Mouse (Mus musculus): ENCODE data around the gene Rnaseh2a. TPM values are rescaled to one million over a fixed set of nuclear protein-coding genes. Genes with fewer than 3 reads are reported as not detected.

Gene Rnaseh2a
- polyA plus RNA-seq, 1 experiment from 2014 or later: 137 TPM

GRCm38 (mm10) chr8:84980622-84981358 is 11.2 kb upstream of the Rnaseh2a start:
- Histone ChIP-seq H3K9me3 (no peaks in the 10 kb centered on the region), H3K27me3 (ENCODE audit: insufficient read depth, poor library complexity, severe bottlenecking) (peaks cover 84% of the 10 kb centered on the region), H3K4me3 (peak overlapping the region; percentile 68), H3K27ac (peak overlapping the region; percentile 83), H3K4me1 (replicated peaks) (peaks cover 88% of the 10 kb centered on the region), H3K36me3 (no peaks in the 10 kb centered on the region)
- peak; percentile 31 for DNase-seq (ENCODE audit: low spot score)
- WGBS: 37% methylated on average over 11 of the region's 11 CpGs

GRCm38 (mm10) chr8:84979599-84980421 is 10.2 kb upstream of the Rnaseh2a start:
- 4% methylated on average over 42 of the region's 42 CpGs for WGBS
- peaks cover 7% of the 10 kb centered on the region for H3K36me3 ChIP-seq
- peaks cover 87% of the 10 kb centered on the region for H3K4me1 ChIP-seq (replicated peaks)
- H3K27ac ChIP-seq: peak overlapping the region; percentile 83
- peak; percentile 86 for DNase-seq (ENCODE audit: low spot score)
- H3K27me3 ChIP-seq (ENCODE audit: insufficient read depth, poor library complexity, severe bottlenecking): peaks cover 75% of the 10 kb centered on the region
- peak overlapping the region; percentile 68 for H3K4me3 ChIP-seq
- no peaks in the 10 kb centered on the region for H3K9me3 ChIP-seq

GRCm38 (mm10) chr8:84978248-84978940 is 8.8 kb upstream of the Rnaseh2a start, which contains the start of gene Junb:
Gene Junb (minus strand): TSS chr8:84978718.
- Histone ChIP-seq H3K27me3 (ENCODE audit: insufficient read depth, poor library complexity, severe bottlenecking) (peaks cover 62% of the 10 kb centered on the region), H3K4me3 (peak within 1 kb of the TSS; percentile 68), H3K4me1 (replicated peaks) (peaks cover 79% of the 10 kb centered on the region), H3K9me3 (no peaks in the 10 kb centered on the region), H3K27ac (peak within 1 kb of the TSS; percentile 83), H3K36me3 (peaks cover 22% of the 10 kb centered on the region)
- under 1% methylated on average over 63 of the region's 63 CpGs for WGBS
- DNase-seq (ENCODE audit: low spot score): peak; percentile 85

GRCm38 (mm10) chr8:84977435-84978247 is 8.1 kb upstream of the Rnaseh2a start:
- Histone ChIP-seq H3K4me1 (replicated peaks) (peaks cover 77% of the 10 kb centered on the region), H3K36me3 (peaks cover 29% of the 10 kb centered on the region), H3K4me3 (peak overlapping the region; percentile 68), H3K27ac (peak overlapping the region; percentile 82), H3K27me3 (ENCODE audit: insufficient read depth, poor library complexity, severe bottlenecking) (peaks cover 58% of the 10 kb centered on the region), H3K9me3 (no peaks in the 10 kb centered on the region)
- under 1% methylated on average over 70 of the region's 70 CpGs for WGBS
- peak; percentile 70 for DNase-seq (ENCODE audit: low spot score)

- H3K36me3 ChIP-seq: peaks cover 37% of the 10 kb centered on the region
- DNase-seq (ENCODE audit: low spot score): no peak
- H3K27me3 ChIP-seq (ENCODE audit: insufficient read depth, poor library complexity, severe bottlenecking): peaks cover 50% of the 10 kb centered on the region
- peaks cover 70% of the 10 kb centered on the region for H3K4me1 ChIP-seq (replicated peaks)
- H3K4me3 ChIP-seq: peak overlapping the region; percentile 68
- WGBS: 2% methylated on average over 25 of the region's 25 CpGs
- no peaks in the 10 kb centered on the region for H3K9me3 ChIP-seq
- H3K27ac ChIP-seq: peak overlapping the region; percentile 82
These were observed 7.3 kb upstream of the Rnaseh2a start for GRCm38 (mm10) chr8:84976763-84977434.

GRCm38 (mm10) chr8:84976031-84976762 is 6.6 kb upstream of the Rnaseh2a start:
- peak; percentile 95 for DNase-seq (ENCODE audit: low spot score)
- Histone ChIP-seq H3K27me3 (ENCODE audit: insufficient read depth, poor library complexity, severe bottlenecking) (peaks cover 43% of the 10 kb centered on the region), H3K4me3 (peak overlapping the region; percentile 68), H3K9me3 (no peaks in the 10 kb centered on the region), H3K36me3 (peaks cover 44% of the 10 kb centered on the region), H3K4me1 (replicated peaks) (peaks cover 68% of the 10 kb centered on the region), H3K27ac (peak overlapping the region; percentile 78)
- 1% methylated on average over 61 of the region's 61 CpGs for WGBS

- H3K27me3 ChIP-seq (ENCODE audit: insufficient read depth, poor library complexity, severe bottlenecking): peaks cover 36% of the 10 kb centered on the region
- 27% methylated on average over 7 of the region's 7 CpGs for WGBS
- H3K27ac ChIP-seq: no peak overlapping the region
- DNase-seq (ENCODE audit: low spot score): peak; percentile 66
- H3K9me3 ChIP-seq: no peaks in the 10 kb centered on the region
- peaks cover 68% of the 10 kb centered on the region for H3K4me1 ChIP-seq (replicated peaks)
- peak overlapping the region; percentile 68 for H3K4me3 ChIP-seq
- peaks cover 51% of the 10 kb centered on the region for H3K36me3 ChIP-seq
These were observed 5.9 kb upstream of the Rnaseh2a start for GRCm38 (mm10) chr8:84975434-84975833.

- peaks cover 51% of the 10 kb centered on the region for H3K36me3 ChIP-seq
- no peaks in the 10 kb centered on the region for H3K9me3 ChIP-seq
- no peak overlapping the region for H3K27ac ChIP-seq
- WGBS: 84% methylated on average over 8 of the region's 8 CpGs
- H3K27me3 ChIP-seq (ENCODE audit: insufficient read depth, poor library complexity, severe bottlenecking): peaks cover 28% of the 10 kb centered on the region
- H3K4me3 ChIP-seq: no peak overlapping the region
- DNase-seq (ENCODE audit: low spot score): no peak
- peaks cover 63% of the 10 kb centered on the region for H3K4me1 ChIP-seq (replicated peaks)
These were observed 5.1 kb upstream of the Rnaseh2a start for GRCm38 (mm10) chr8:84974543-84975142.

- Histone ChIP-seq H3K4me3 (no peak overlapping the region), H3K27me3 (ENCODE audit: insufficient read depth, poor library complexity, severe bottlenecking) (peaks cover 21% of the 10 kb centered on the region), H3K4me1 (replicated peaks) (peaks cover 60% of the 10 kb centered on the region), H3K9me3 (no peaks in the 10 kb centered on the region), H3K27ac (no peak overlapping the region), H3K36me3 (peaks cover 51% of the 10 kb centered on the region)
- WGBS: 67% methylated on average over 4 of the region's 4 CpGs
- peak; percentile 46 for DNase-seq (ENCODE audit: low spot score)
These were observed 4.4 kb upstream of the Rnaseh2a start for GRCm38 (mm10) chr8:84973803-84974542.

GRCm38 (mm10) chr8:84973079-84973478 is 3.5 kb upstream of the Rnaseh2a start:
- WGBS: 90% methylated on average over 1 of the region's 1 CpGs
- Histone ChIP-seq H3K4me1 (replicated peaks) (peaks cover 60% of the 10 kb centered on the region), H3K4me3 (no peak overlapping the region), H3K27me3 (ENCODE audit: insufficient read depth, poor library complexity, severe bottlenecking) (peaks cover 12% of the 10 kb centered on the region), H3K36me3 (peaks cover 51% of the 10 kb centered on the region), H3K27ac (no peak overlapping the region), H3K9me3 (no peaks in the 10 kb centered on the region)
- DNase-seq (ENCODE audit: low spot score): no peak
